Mouse (Mus musculus): ENCODE measurements around the gene Kcnc2. TPM values are rescaled to one million over a fixed set of nuclear protein-coding genes. Genes with fewer than 3 reads are reported as not detected.
A peak's percentile ranks its signal among the peaks of the same experiment; 100 is the strongest.

Gene Kcnc2
- polyA plus RNA-seq, 1 experiment from 2014 or later = 12.7 TPM

- no peak for ATAC-seq (ENCODE audit: low FRiP score)
- WGBS = 85% methylated on average over 3 of the region's 3 CpGs
- Histone ChIP-seq H3K4me1 (peaks cover 10% of the 10 kb centered on the region; the same call in 1 of the 2 replicates), H3K36me3 (no peaks in the 10 kb centered on the region), H3K9ac (replicated peaks) (no peak overlapping the region), H3K4me2 (no peak overlapping the region), H3K9me3 (replicated peaks) (no peaks in the 10 kb centered on the region), H3K27me3 (replicated peaks) (no peaks in the 10 kb centered on the region), H3K4me3 (replicated peaks) (no peak overlapping the region), H3K27ac (replicated peaks) (no peak overlapping the region)
Measured at GRCm38 (mm10) chr10:112277996-112278395, 7.1 kb downstream of the Kcnc2 start.

GRCm38 (mm10) chr10:112315136-112315535 is 44.2 kb downstream of the Kcnc2 start:
- H3K27ac ChIP-seq (replicated peaks) = 0 out of 2 replicates have a peak overlapping the region, but pooled peaks have one; percentile 9
- 12% methylated on average over 11 of the region's 11 CpGs for WGBS
- ATAC-seq (ENCODE audit: low FRiP score) = no peak
- peaks cover 9% of the 10 kb centered on the region for H3K4me1 ChIP-seq
- H3K4me3 ChIP-seq (replicated peaks) = peak overlapping the region; percentile 22
- peak overlapping the region; percentile 51 for H3K4me2 ChIP-seq
- no peaks in the 10 kb centered on the region for H3K27me3 ChIP-seq (replicated peaks)
- no peak overlapping the region for H3K9ac ChIP-seq (replicated peaks)
- H3K36me3 ChIP-seq = no peaks in the 10 kb centered on the region
- H3K9me3 ChIP-seq (replicated peaks) = no peaks in the 10 kb centered on the region

- Histone ChIP-seq H3K36me3 (no peaks in the 10 kb centered on the region), H3K27me3 (replicated peaks) (no peaks in the 10 kb centered on the region), H3K9me3 (replicated peaks) (no peaks in the 10 kb centered on the region), H3K9ac (replicated peaks) (no peak overlapping the region), H3K4me1 (peaks cover 9% of the 10 kb centered on the region), H3K27ac (replicated peaks) (no peak overlapping the region; the same call in 1 of the 2 replicates), H3K4me3 (replicated peaks) (no peak overlapping the region), H3K4me2 (0 out of 2 replicates have a peak overlapping the region, but pooled peaks have one; percentile 7)
- ATAC-seq (ENCODE audit: low FRiP score) = peak; percentile 88
- WGBS = 57% methylated on average over 1 of the region's 1 CpGs
Measured at GRCm38 (mm10) chr10:112317783-112318182, 46.9 kb downstream of the Kcnc2 start.

- Histone ChIP-seq H3K36me3 (no peaks in the 10 kb centered on the region), H3K9ac (replicated peaks) (no peak overlapping the region), H3K4me3 (replicated peaks) (no peak overlapping the region), H3K27me3 (replicated peaks) (no peaks in the 10 kb centered on the region), H3K9me3 (replicated peaks) (no peaks in the 10 kb centered on the region), H3K27ac (replicated peaks) (no peak overlapping the region), H3K4me1 (no peaks in the 10 kb centered on the region), H3K4me2 (no peak overlapping the region)
- WGBS = 25% methylated on average over 3 of the region's 3 CpGs
- no peak for ATAC-seq (ENCODE audit: low FRiP score)
Measured at GRCm38 (mm10) chr10:112357669-112358362, 86.9 kb downstream of the Kcnc2 start.

- Histone ChIP-seq H3K4me3 (replicated peaks) (no peak overlapping the region), H3K36me3 (no peaks in the 10 kb centered on the region), H3K27me3 (replicated peaks) (no peaks in the 10 kb centered on the region), H3K4me2 (no peak overlapping the region), H3K27ac (replicated peaks) (no peak overlapping the region), H3K4me1 (no peaks in the 10 kb centered on the region), H3K9me3 (replicated peaks) (no peaks in the 10 kb centered on the region), H3K9ac (replicated peaks) (no peak overlapping the region)
- ATAC-seq (ENCODE audit: low FRiP score) = no peak
- WGBS = 23% methylated on average over 8 of the region's 8 CpGs
Measured at GRCm38 (mm10) chr10:112358363-112358704, 87.4 kb downstream of the Kcnc2 start.

GRCm38 (mm10) chr10:112360704-112361103 is 89.8 kb downstream of the Kcnc2 start:
- H3K27ac ChIP-seq (replicated peaks) = no peak overlapping the region
- no peaks in the 10 kb centered on the region for H3K9me3 ChIP-seq (replicated peaks)
- no peaks in the 10 kb centered on the region for H3K27me3 ChIP-seq (replicated peaks)
- no peaks in the 10 kb centered on the region for H3K36me3 ChIP-seq
- 63% methylated on average over 5 of the region's 5 CpGs for WGBS
- no peak for ATAC-seq (ENCODE audit: low FRiP score)
- no peak overlapping the region for H3K9ac ChIP-seq (replicated peaks)
- no peak overlapping the region for H3K4me3 ChIP-seq (replicated peaks)
- H3K4me2 ChIP-seq = no peak overlapping the region
- no peaks in the 10 kb centered on the region for H3K4me1 ChIP-seq

GRCm38 (mm10) chr10:112368369-112368768 is 97.4 kb downstream of the Kcnc2 start:
- 86% methylated on average over 3 of the region's 3 CpGs for WGBS
- Histone ChIP-seq H3K9ac (replicated peaks) (no peak overlapping the region), H3K4me1 (no peaks in the 10 kb centered on the region), H3K9me3 (replicated peaks) (no peaks in the 10 kb centered on the region), H3K4me3 (replicated peaks) (no peak overlapping the region), H3K27ac (replicated peaks) (no peak overlapping the region), H3K36me3 (no peaks in the 10 kb centered on the region), H3K4me2 (no peak overlapping the region), H3K27me3 (replicated peaks) (no peaks in the 10 kb centered on the region)
- ATAC-seq (ENCODE audit: low FRiP score) = no peak

GRCm38 (mm10) chr10:112377163-112377562 is 106.2 kb downstream of the Kcnc2 start:
- no peaks in the 10 kb centered on the region for H3K27me3 ChIP-seq (replicated peaks)
- H3K36me3 ChIP-seq = no peaks in the 10 kb centered on the region
- H3K9me3 ChIP-seq (replicated peaks) = no peaks in the 10 kb centered on the region
- H3K4me1 ChIP-seq = no peaks in the 10 kb centered on the region
- no peak overlapping the region for H3K4me2 ChIP-seq
- H3K4me3 ChIP-seq (replicated peaks) = no peak overlapping the region
- no peak overlapping the region for H3K9ac ChIP-seq (replicated peaks)
- no peak for ATAC-seq (ENCODE audit: low FRiP score)
- WGBS = 73% methylated on average over 5 of the region's 5 CpGs
- no peak overlapping the region for H3K27ac ChIP-seq (replicated peaks)

GRCm38 (mm10) chr10:112378465-112378864 is 107.5 kb downstream of the Kcnc2 start:
- no peaks in the 10 kb centered on the region for H3K36me3 ChIP-seq
- WGBS = 66% methylated on average over 6 of the region's 6 CpGs
- ATAC-seq (ENCODE audit: low FRiP score) = peak; percentile 65; the same call in 1 of the 2 replicates
- H3K27ac ChIP-seq (replicated peaks) = no peak overlapping the region
- H3K4me2 ChIP-seq = no peak overlapping the region
- no peak overlapping the region for H3K4me3 ChIP-seq (replicated peaks)
- H3K9ac ChIP-seq (replicated peaks) = no peak overlapping the region
- no peaks in the 10 kb centered on the region for H3K9me3 ChIP-seq (replicated peaks)
- no peaks in the 10 kb centered on the region for H3K4me1 ChIP-seq
- H3K27me3 ChIP-seq (replicated peaks) = no peaks in the 10 kb centered on the region

- Histone ChIP-seq H3K27me3 (replicated peaks) (no peaks in the 10 kb centered on the region), H3K27ac (replicated peaks) (no peak overlapping the region), H3K36me3 (no peaks in the 10 kb centered on the region), H3K9ac (replicated peaks) (no peak overlapping the region), H3K4me3 (replicated peaks) (no peak overlapping the region), H3K4me2 (no peak overlapping the region), H3K9me3 (replicated peaks) (no peaks in the 10 kb centered on the region), H3K4me1 (no peaks in the 10 kb centered on the region)
- ATAC-seq (ENCODE audit: low FRiP score) = no peak
- WGBS = 83% methylated on average over 6 of the region's 6 CpGs
Measured at GRCm38 (mm10) chr10:112380590-112380989, 109.7 kb downstream of the Kcnc2 start.

- no peaks in the 10 kb centered on the region for H3K27me3 ChIP-seq (replicated peaks)
- 31% methylated on average over 8 of the region's 8 CpGs for WGBS
- no peak overlapping the region; the same call in 1 of the 2 replicates for H3K4me2 ChIP-seq
Measured at GRCm38 (mm10) chr10:112394399-112394970, 123.6 kb downstream of the Kcnc2 start.

GRCm38 (mm10) chr10:112397194-112397593 is 126.3 kb downstream of the Kcnc2 start:
- no peaks in the 10 kb centered on the region for H3K36me3 ChIP-seq
- peaks cover 11% of the 10 kb centered on the region for H3K4me1 ChIP-seq
- H3K4me2 ChIP-seq = no peak overlapping the region
- H3K9ac ChIP-seq (replicated peaks) = no peak overlapping the region
- ATAC-seq (ENCODE audit: low FRiP score) = no peak
- H3K27me3 ChIP-seq (replicated peaks) = no peaks in the 10 kb centered on the region
- no peak overlapping the region for H3K4me3 ChIP-seq (replicated peaks)
- no peaks in the 10 kb centered on the region for H3K9me3 ChIP-seq (replicated peaks)
- 57% methylated on average over 2 of the region's 2 CpGs for WGBS
- no peak overlapping the region for H3K27ac ChIP-seq (replicated peaks)

More at GRCm38 (mm10) chr10:112394399-112394970, 123.6 kb downstream of the Kcnc2 start:
- Histone ChIP-seq H3K36me3 (no peaks in the 10 kb centered on the region), H3K4me1 (no peaks in the 10 kb centered on the region), H3K9me3 (replicated peaks) (no peaks in the 10 kb centered on the region), H3K9ac (replicated peaks) (no peak overlapping the region), H3K4me3 (replicated peaks) (no peak overlapping the region), H3K27ac (replicated peaks) (peak overlapping the region; percentile 48; the same call in 1 of the 2 replicates)
- ATAC-seq (ENCODE audit: low FRiP score) = peak; percentile 57; the same call in 1 of the 2 replicates

Measured in neural tube, embryonic 15.5 days (tissue).